Mouse (Mus musculus): ENCODE data around the gene Ly6g6d.
"Not testable (repeated sequence)": the region's sequence is repeated elsewhere in the genome, so short reads cannot be mapped to it uniquely, and the experiment has no call there.

Ly6g6d gene

GRCm38 (mm10) chr17:35077786-35078233 is at the start of gene Ly6g6d:
Gene Ly6g6d, minus strand, starts transcription at chr17:35078065.
- DNase-seq, result no peak

- no peak for DNase-seq
These were observed 49.2 kb upstream of the Ly6g6d start for GRCm38 (mm10) chr17:35127017-35127416.

- DNase-seq, result peak; percentile 77 to 81
These were observed 48.3 kb upstream of the Ly6g6d start, which contains the start of gene D17H6S53E for GRCm38 (mm10) chr17:35126206-35126611. Gene D17H6S53E, plus strand, starts transcription at chr17:35126373.

GRCm38 (mm10) chr17:35125578-35125977 is 47.7 kb upstream of the Ly6g6d start:
- no peak for DNase-seq

GRCm38 (mm10) chr17:35125081-35125480 is 47.2 kb upstream of the Ly6g6d start:
- DNase-seq, result no peak

GRCm38 (mm10) chr17:35124261-35124896 is 46.5 kb upstream of the Ly6g6d start:
- not testable (repeated sequence) for DNase-seq

GRCm38 (mm10) chr17:35123287-35123686 is 45.4 kb upstream of the Ly6g6d start:
- not testable (repeated sequence) for DNase-seq

- peak in 1 of 2 experiments; percentile 39 for DNase-seq
These were observed 44.0 kb upstream of the Ly6g6d start, which contains the start of gene Csnk2b for GRCm38 (mm10) chr17:35121871-35122303. Gene Csnk2b, minus strand, starts transcription at chr17:35122053.

- DNase-seq, result peak; percentile 97 to 98
These were observed 43.4 kb upstream of the Ly6g6d start, which contains the start of gene Gpank1 for GRCm38 (mm10) chr17:35121143-35121799. Gene Gpank1, plus strand, starts transcription at chr17:35121455.

- DNase-seq, result no peak
These were observed 42.9 kb upstream of the Ly6g6d start for GRCm38 (mm10) chr17:35120745-35121142.

GRCm38 (mm10) chr17:35115046-35116019 is 37.5 kb upstream of the Ly6g6d start, which contains the start of gene Ly6g5b:
Gene Ly6g5b, minus strand, starts transcription at chr17:35115428.
- DNase-seq, result peak in 1 of 2 experiments; percentile 33

GRCm38 (mm10) chr17:35111774-35112173 is 33.9 kb upstream of the Ly6g6d start:
- no peak for DNase-seq

GRCm38 (mm10) chr17:35108097-35108496 is 30.2 kb upstream of the Ly6g6d start, which contains the start of gene Ly6g5c:
Gene Ly6g5c, plus strand, starts transcription at chr17:35108279.
- DNase-seq, result no peak

- DNase-seq, result no peak
These were observed 28.7 kb upstream of the Ly6g6d start for GRCm38 (mm10) chr17:35106522-35106921.

- no peak for DNase-seq
These were observed 28.0 kb upstream of the Ly6g6d start for GRCm38 (mm10) chr17:35105740-35106389.

- no peak for DNase-seq
These were observed 26.9 kb upstream of the Ly6g6d start for GRCm38 (mm10) chr17:35104754-35105153.

- no peak for DNase-seq
These were observed 26.2 kb upstream of the Ly6g6d start for GRCm38 (mm10) chr17:35104079-35104478.

- DNase-seq, result no peak
These were observed 25.4 kb upstream of the Ly6g6d start for GRCm38 (mm10) chr17:35103221-35103690.

GRCm38 (mm10) chr17:35102299-35102698 is 24.4 kb upstream of the Ly6g6d start:
- DNase-seq, result no peak

- DNase-seq, result no peak
These were observed 23.3 kb upstream of the Ly6g6d start for GRCm38 (mm10) chr17:35101161-35101560.

GRCm38 (mm10) chr17:35100196-35100765 is 22.4 kb upstream of the Ly6g6d start:
- no peak for DNase-seq
